ENCODE assay signal across 8 mouse cellular contexts in the genomic region with DNA sequence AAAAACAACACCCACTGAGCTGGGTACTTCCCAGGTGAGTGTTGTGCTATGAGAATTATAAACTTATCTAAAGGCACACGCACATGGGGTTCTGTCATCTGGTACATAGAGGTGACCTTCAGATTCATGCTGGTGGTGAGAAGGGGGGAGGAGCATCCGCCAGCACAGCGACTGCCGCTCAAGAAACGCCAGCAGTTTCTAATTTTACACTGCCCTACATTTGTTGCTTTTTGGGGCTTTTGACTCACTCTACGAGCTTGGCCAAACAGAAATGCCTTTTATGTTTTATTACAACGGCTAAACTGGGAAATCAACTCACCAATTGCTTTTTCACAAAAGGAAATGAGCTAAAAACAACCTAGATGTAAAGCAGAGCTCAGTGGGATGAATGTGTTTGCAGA. TPM values are rescaled to one million over a fixed set of nuclear protein-coding genes. Genes with fewer than 3 reads are reported as not detected.
DNase-seq lines count a peak whose midpoint lies in the region.

No protein-coding gene starts in this region.

- peak; percentile 48 to 66 for DNase-seq in frontal cortex, adult 2 months (ENCODE audit: extremely low spot score in 1 of 2, low spot score in 1 of 2)
- DNase-seq in frontal cortex, postnatal 14 days (ENCODE audit: low spot score in 2 of 2): no peak
- peak; percentile 65 for DNase-seq in right cerebral cortex, adult 18-20 months
- no peak for DNase-seq in right cerebral cortex, postnatal 14 days
- peak; percentile 48 for DNase-seq in forelimb bud, embryonic 11.5 days (ENCODE audit: low read depth, low spot score)
- peak; percentile 23 for DNase-seq in kidney, postnatal 14 days
- DNase-seq in right cerebral cortex, postnatal 25 days: peak; percentile 36
- no peak for DNase-seq in ovary, postnatal 36 days (ENCODE audit: low spot score)

RNA-seq across cellular contexts. Expression of a gene that starts 11.7 kb away (rescaled TPM):
- polyA plus RNA-seq in frontal cortex, adult 2 months (2012; rRNA removed): 11.2 and 11.8 TPM in 2 replicates

Comparison
In these comparisons a context has a peak if more than half of its experiments do, and no peak if none do; other contexts are left out.
1. DNase-seq: peak in frontal cortex, adult 2 months (2 of 2), right cerebral cortex, adult 18-20 months (single experiment), forelimb bud, embryonic 11.5 days (single experiment), kidney, postnatal 14 days (single experiment) and right cerebral cortex, postnatal 25 days (single experiment); none in frontal cortex, postnatal 14 days (0 of 2), right cerebral cortex, postnatal 14 days (single experiment) and ovary, postnatal 36 days (single experiment).